Mouse (Mus musculus) midbrain, embryonic 10.5 days (tissue): ENCODE measurements around the gene Susd2. TPM values are rescaled to one million over a fixed set of nuclear protein-coding genes. Genes with fewer than 3 reads are reported as not detected.

Experiments used
- DNase-seq: peaks from one replicate; pipeline ENCODE4 v3.0.0-alpha.2; 2017; ENCODE audit warnings: low spot score
- H3K27ac ChIP-seq: fragments of 300-500 bp; sonication (generic); replicated peaks from 2 replicates; pipeline ENCODE4 v1.5.1; 2016; ENCODE audit warnings: mild to moderate bottlenecking
- H3K27me3 ChIP-seq: fragments of 300-500 bp; sonication (generic); 2 replicates; pipeline ENCODE4 v1.6.1; 2016; ENCODE audit warnings: low read depth, mild to moderate bottlenecking; ENCODE audit not compliant: poor library complexity, severe bottlenecking
- H3K36me3 ChIP-seq: fragments of 300-500 bp; sonication (generic); 2 replicates; pipeline ENCODE4 v1.6.1; 2016; ENCODE audit warnings: mild to moderate bottlenecking, moderate library complexity
- H3K4me1 ChIP-seq: fragments of 300-500 bp; sonication (generic); 2 replicates; pipeline ENCODE4 v1.6.1; 2016
- H3K4me3 ChIP-seq: fragments of 300-500 bp; sonication (generic); 2 replicates; pipeline ENCODE4 v1.5.1; 2016; ENCODE audit warnings: mild to moderate bottlenecking, moderate library complexity
- H3K9me3 ChIP-seq: fragments of 300-500 bp; sonication (generic); replicated peaks from 2 replicates; pipeline ENCODE4 v1.6.1; 2016; ENCODE audit warnings: mild to moderate bottlenecking
- WGBS: fragments of 180-500 bp; shearing (Covaris S2); methylation state at CpG from one replicate; pipeline ENCODE4 v1.1.7; 2016; 5-methylcytosine and 5-hydroxymethylcytosine counted together
- polyA plus RNA-seq: library from polyadenylated mRNA; unstranded; fragments of >200 nt; fragmentation: Nextera tagmentation; extraction: Ambion mirVana; gene quantifications from 2 replicates; pipeline ENCODE4 v1.2.1, GENCODE M21; 2016

Gene Susd2
- polyA plus RNA-seq = 1.6 and 1.9 TPM in 2 replicates

GRCm38 (mm10) chr10:75643741-75644343 lies at the start of gene Susd2:
Gene Susd2, minus strand, starts transcription at chr10:75644008.
- H3K36me3 ChIP-seq = peaks cover 41% of the 10 kb centered on the region
- H3K27me3 ChIP-seq = no peaks in the 10 kb centered on the region
- peak within 1 kb of the TSS; percentile 40 for H3K4me3 ChIP-seq
- peaks cover 29% of the 10 kb centered on the region for H3K4me1 ChIP-seq
- peak within 1 kb of the TSS; percentile 65 for H3K27ac ChIP-seq
- H3K9me3 ChIP-seq = no peaks in the 10 kb centered on the region
- peak; percentile 54 for DNase-seq
- WGBS = 3% methylated on average over 11 of the region's 11 CpGs

DNA sequence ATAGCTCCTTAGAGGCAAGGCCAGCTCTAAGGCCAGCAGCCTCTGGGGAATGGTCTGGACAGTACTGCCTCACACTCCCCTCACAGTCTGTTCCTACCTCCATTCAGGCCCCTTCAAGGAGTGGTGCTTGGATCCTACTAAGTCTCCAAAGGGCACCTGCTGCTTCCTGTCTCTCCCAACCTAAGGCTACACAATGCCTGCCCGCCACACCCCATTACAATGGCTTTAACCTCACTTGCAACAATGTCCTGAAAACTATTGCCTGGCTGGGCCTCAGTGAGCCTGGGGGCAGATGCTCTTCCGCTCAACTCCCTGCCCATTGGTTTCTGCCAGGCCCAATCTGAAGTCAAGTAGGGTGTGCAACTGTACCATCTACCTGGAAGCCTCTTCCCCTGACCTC lies 44.8 kb upstream of the Susd2 start:
- Histone ChIP-seq H3K36me3 (peaks cover 91% of the 10 kb centered on the region), H3K9me3 (no peaks in the 10 kb centered on the region), H3K27me3 (no peaks in the 10 kb centered on the region), H3K4me3 (no peak overlapping the region), H3K4me1 (peaks cover 17% of the 10 kb centered on the region), H3K27ac (no peak overlapping the region)
- no peak for DNase-seq
- WGBS = 97% methylated on average over 2 of the region's 2 CpGs

DNA sequence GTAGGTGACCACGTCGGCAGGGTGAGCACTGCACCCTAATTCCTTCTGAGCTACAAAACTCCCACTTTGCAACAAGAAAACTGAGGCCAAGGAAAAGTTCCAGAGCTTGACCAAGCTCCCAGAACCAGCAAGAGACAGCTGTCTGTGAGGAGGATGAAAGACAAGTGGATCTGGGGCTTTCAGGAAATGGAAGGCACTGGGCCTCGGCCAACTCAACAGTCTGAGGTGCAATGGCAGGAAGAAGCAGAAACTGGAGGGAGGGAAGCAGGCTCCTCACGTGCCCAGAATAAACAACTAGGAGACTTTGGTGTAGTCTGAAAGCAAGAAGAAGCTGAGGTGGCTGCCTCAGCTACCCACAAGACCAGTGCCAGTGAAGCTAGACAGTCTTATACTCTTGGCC lies 42.9 kb upstream of the Susd2 start:
- Histone ChIP-seq H3K27ac (no peak overlapping the region), H3K36me3 (peaks cover 90% of the 10 kb centered on the region), H3K27me3 (no peaks in the 10 kb centered on the region), H3K9me3 (no peaks in the 10 kb centered on the region), H3K4me1 (peaks cover 18% of the 10 kb centered on the region), H3K4me3 (no peak overlapping the region)
- no peak for DNase-seq
- 88% methylated on average over 4 of the region's 4 CpGs for WGBS

DNA sequence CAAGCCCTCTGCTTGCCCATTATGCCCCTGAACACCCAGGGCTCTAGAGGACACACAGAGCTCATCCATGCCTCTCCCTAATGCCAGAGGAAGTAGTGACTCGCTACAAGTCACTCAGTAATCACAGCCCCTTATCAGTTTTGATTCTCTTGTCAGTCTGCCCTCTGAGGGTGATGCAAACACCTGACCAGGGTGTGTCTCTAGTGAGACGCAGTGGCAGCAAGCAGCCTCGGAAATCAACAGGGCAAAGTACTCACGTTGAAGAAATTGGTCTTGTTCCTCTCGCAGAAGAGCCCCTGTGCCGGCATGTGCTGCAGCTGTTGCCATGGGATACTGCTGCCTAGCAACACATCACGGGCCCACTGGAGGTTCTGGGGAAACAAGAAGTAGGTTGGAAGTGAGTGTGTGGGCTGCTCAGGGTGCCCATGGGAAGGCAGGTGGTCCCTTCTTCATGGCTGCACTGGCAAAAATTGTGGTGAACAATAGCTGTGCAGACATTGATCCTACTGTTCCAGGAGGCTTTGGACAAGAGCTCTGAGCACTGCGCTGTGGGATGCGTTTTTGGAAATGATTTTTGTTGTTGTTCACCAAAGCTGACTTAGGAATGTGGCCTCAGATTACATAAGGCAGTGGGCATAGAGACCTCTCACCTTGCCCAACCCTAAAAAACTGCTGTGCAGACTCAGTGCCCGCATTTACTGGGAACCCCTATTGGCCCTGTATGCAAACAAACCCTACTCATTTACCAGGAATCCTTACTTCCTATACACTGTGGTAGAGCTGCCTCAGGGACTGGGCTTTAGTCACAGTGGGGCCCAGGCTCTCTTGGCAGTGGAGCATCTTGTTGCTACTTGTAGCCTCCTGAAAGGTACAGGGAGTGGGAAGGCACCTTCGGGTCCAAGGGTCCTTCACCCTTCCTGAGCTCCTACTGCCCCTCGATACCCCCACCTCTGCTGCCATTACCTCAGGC lies 40.5 kb upstream of the Susd2 start:
- DNase-seq = peak; percentile 76
- no peak overlapping the region for H3K4me3 ChIP-seq
- H3K27ac ChIP-seq = 0 out of 2 replicates have a peak overlapping the region, but pooled peaks have one; percentile 33
- H3K27me3 ChIP-seq = no peaks in the 10 kb centered on the region
- H3K36me3 ChIP-seq = peaks cover 93% of the 10 kb centered on the region
- WGBS = 61% methylated on average over 12 of the region's 12 CpGs
- no peaks in the 10 kb centered on the region for H3K9me3 ChIP-seq
- H3K4me1 ChIP-seq = peaks cover 18% of the 10 kb centered on the region

- Histone ChIP-seq H3K27ac (no peak overlapping the region), H3K36me3 (peaks cover 95% of the 10 kb centered on the region), H3K4me3 (no peak overlapping the region), H3K9me3 (no peaks in the 10 kb centered on the region), H3K27me3 (no peaks in the 10 kb centered on the region), H3K4me1 (peaks cover 18% of the 10 kb centered on the region)
- 95% methylated on average over 10 of the region's 10 CpGs for WGBS
- no peak for DNase-seq
Observed at GRCm38 (mm10) chr10:75680574-75681001, 36.8 kb upstream of the Susd2 start.

DNA sequence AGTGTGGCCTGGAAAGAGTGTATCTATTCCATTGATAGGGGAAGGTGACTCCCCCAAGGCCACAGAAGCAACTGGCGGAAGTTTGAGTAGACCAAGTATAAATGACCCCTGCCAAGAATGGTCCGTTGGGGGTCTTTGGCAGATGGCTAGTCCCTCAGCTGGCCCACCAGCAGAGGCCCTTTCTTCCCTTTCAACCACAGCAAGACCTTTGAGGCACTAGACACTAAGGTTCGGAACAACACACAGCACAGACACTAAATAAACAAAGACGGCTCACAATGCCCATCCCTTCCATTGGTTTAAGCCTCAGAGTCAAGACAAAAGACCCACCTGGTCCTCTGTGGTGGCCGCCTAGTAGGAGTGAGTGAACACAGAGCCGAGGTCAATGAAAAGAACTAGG lies 35.4 kb upstream of the Susd2 start:
- Histone ChIP-seq H3K9me3 (no peaks in the 10 kb centered on the region), H3K36me3 (peaks cover 97% of the 10 kb centered on the region), H3K27ac (no peak overlapping the region), H3K4me3 (no peak overlapping the region), H3K4me1 (peaks cover 7% of the 10 kb centered on the region), H3K27me3 (no peaks in the 10 kb centered on the region)
- no peak for DNase-seq
- WGBS = 88% methylated on average over 6 of the region's 6 CpGs

DNA sequence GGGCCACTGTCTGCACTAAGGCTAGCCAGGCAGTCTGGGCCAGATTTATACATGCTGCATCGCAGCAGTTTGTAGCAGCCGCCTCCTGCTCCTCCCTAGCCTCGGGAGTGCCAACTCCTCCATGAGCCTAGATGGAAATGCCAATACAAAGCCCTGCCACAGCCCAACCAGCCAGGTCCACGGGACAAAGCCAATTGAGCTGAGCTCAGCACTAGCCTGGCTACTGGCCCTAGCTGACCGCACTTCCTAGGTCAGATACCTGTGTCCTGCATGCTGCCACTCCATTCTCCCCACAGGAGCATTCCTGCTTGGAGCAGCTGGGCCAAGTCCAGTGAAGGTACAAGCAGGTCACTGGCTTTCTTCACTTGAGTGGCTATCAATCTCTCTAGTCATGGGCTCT lies 34.2 kb upstream of the Susd2 start:
- 95% methylated on average over 5 of the region's 5 CpGs for WGBS
- DNase-seq = no peak
- Histone ChIP-seq H3K36me3 (peaks cover 89% of the 10 kb centered on the region), H3K9me3 (no peaks in the 10 kb centered on the region), H3K4me3 (no peak overlapping the region), H3K27ac (no peak overlapping the region), H3K4me1 (no peaks in the 10 kb centered on the region), H3K27me3 (no peaks in the 10 kb centered on the region)

DNA sequence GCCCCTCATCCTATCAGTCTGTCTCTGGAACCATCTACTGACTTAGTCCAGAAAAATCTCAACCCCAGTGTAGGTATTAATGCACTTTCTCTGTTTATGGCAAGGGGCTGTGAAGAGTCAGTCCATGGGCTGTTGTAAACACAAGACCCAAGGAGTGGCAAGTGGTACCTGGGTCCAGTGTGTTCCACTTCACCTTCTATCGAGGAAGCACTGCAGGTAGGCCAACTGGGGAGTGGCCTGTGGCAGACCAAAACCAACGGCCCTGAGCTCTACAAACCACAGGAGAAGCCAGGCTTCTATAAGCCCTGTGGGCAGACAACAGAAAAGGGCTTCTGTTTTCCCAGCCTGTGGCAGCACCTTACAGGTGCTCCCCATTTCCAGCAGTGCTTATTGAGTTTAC lies 33.8 kb upstream of the Susd2 start:
- 87% methylated on average over 2 of the region's 2 CpGs for WGBS
- Histone ChIP-seq H3K27me3 (no peaks in the 10 kb centered on the region), H3K4me3 (no peak overlapping the region), H3K9me3 (no peaks in the 10 kb centered on the region), H3K4me1 (no peaks in the 10 kb centered on the region), H3K36me3 (peaks cover 89% of the 10 kb centered on the region), H3K27ac (no peak overlapping the region)
- no peak for DNase-seq

- Histone ChIP-seq H3K36me3 (peaks cover 90% of the 10 kb centered on the region), H3K9me3 (no peaks in the 10 kb centered on the region), H3K4me3 (no peak overlapping the region), H3K27ac (no peak overlapping the region), H3K27me3 (no peaks in the 10 kb centered on the region), H3K4me1 (no peaks in the 10 kb centered on the region)
- WGBS = 89% methylated on average over 7 of the region's 7 CpGs
- DNase-seq = no peak
Observed at GRCm38 (mm10) chr10:75676819-75677565, 33.2 kb upstream of the Susd2 start.

GRCm38 (mm10) chr10:75676286-75676685 lies 32.5 kb upstream of the Susd2 start:
- Histone ChIP-seq H3K9me3 (no peaks in the 10 kb centered on the region), H3K4me3 (no peak overlapping the region), H3K27me3 (no peaks in the 10 kb centered on the region), H3K4me1 (no peaks in the 10 kb centered on the region), H3K27ac (no peak overlapping the region), H3K36me3 (peaks cover 90% of the 10 kb centered on the region)
- WGBS = 91% methylated on average over 2 of the region's 2 CpGs
- DNase-seq = no peak

GRCm38 (mm10) chr10:75675594-75675993 lies 31.8 kb upstream of the Susd2 start:
- no peak for DNase-seq
- peaks cover 90% of the 10 kb centered on the region for H3K36me3 ChIP-seq
- 84% methylated on average over 8 of the region's 8 CpGs for WGBS
- no peaks in the 10 kb centered on the region for H3K27me3 ChIP-seq
- no peak overlapping the region for H3K4me3 ChIP-seq
- H3K27ac ChIP-seq = no peak overlapping the region
- no peaks in the 10 kb centered on the region for H3K4me1 ChIP-seq
- no peaks in the 10 kb centered on the region for H3K9me3 ChIP-seq

- no peak overlapping the region for H3K4me3 ChIP-seq
- WGBS = 87% methylated on average over 1 of the region's 1 CpGs
- peaks cover 51% of the 10 kb centered on the region for H3K36me3 ChIP-seq
- no peak for DNase-seq
- H3K9me3 ChIP-seq = no peaks in the 10 kb centered on the region
- peaks cover 40% of the 10 kb centered on the region for H3K27me3 ChIP-seq
- H3K4me1 ChIP-seq = peaks cover 26% of the 10 kb centered on the region
- H3K27ac ChIP-seq = no peak overlapping the region
Observed at GRCm38 (mm10) chr10:75669936-75670335, 26.1 kb upstream of the Susd2 start.
